Mouse (Mus musculus): ENCODE measurements around the gene Tmbim4.

The Tmbim4 gene

DNA sequence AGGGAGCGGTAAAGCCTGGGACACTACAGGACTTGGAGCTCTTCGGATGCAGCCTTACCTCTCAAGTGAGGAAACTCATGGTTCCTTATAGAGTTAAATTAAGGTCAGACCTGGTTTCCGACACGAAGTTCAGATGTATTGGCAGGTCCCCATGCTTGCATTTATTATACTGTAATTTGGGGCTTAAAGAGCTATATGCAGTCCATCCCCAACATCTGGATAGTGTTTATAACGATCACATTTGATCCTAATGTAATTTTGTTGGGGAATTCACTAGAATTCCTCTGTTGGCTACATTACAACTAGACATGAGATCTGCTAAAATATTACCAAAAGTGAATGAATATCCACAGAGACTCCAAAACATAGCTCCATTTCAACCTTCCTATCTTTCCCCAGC, 44.3 kb downstream of the Tmbim4 start:
- DNase-seq (ENCODE audit: low spot score): no peak

DNA sequence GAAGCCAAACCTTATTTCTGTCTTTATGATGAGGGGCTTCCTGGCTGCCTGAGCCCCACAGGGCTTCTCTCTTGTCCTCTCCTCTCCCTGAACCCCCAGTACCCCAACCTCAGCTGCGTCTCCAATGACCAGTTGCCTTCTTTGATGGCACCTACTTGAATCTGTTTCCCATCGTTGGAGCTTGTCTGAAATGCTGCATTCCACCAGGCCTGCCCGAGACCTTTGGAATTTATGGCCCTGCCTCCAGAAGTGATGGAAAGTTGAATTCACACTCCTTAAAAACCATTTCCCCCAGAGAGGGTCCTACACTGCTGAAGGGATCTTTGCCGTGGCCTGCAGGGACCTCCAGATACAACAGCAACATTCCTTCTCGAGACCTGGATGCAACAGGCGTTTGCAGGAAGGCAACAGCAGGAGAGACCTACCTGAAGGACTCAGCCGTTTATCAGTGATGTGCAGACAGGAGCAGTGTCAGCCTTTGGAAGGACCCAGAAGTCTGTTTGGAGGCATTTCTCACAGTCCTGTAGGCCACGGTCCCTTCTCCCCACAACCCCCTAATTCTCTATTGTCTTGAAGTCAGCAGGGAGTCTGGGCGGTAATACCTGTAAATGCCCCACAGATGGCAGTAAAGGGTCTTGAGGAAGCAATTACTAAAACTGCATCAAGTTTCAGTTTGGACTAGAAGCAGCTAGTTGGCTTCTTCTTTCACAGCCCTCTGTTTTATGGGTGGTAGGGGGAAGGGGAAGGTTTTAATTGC, 45.8 kb downstream of the Tmbim4 start:
- peak; percentile 43 for DNase-seq (ENCODE audit: low spot score)

- DNase-seq (ENCODE audit: low spot score): no peak
These were observed 49.7 kb downstream of the Tmbim4 start for GRCm38 (mm10) chr10:120250911-120251683.

GRCm38 (mm10) chr10:120251791-120252190, 50.4 kb downstream of the Tmbim4 start:
- DNase-seq (ENCODE audit: low spot score): no peak

GRCm38 (mm10) chr10:120252800-120253199, 51.4 kb downstream of the Tmbim4 start:
- no peak for DNase-seq (ENCODE audit: low spot score)

- DNase-seq (ENCODE audit: low spot score): peak; percentile 50
These were observed 55.8 kb downstream of the Tmbim4 start for GRCm38 (mm10) chr10:120257231-120257630.

DNA sequence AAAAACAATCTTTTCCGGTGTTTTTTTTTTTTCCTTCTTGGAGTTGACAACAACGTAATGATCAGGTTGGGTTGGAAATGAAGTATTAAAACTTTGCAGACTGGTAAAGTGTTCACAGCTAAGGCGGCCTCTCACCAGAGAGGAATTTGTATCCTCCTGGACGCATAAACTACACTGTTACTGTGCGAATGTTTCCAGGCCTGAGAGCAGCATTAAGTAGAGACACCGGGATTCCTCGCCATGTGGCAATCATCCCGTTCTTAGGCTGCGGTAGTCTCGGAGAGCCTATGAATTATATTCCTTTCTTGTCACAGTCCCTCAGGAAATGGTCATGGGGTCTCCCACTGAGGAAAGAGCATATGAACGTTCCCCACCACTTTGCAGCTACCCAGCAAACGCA, 66.4 kb downstream of the Tmbim4 start:
- DNase-seq (ENCODE audit: low spot score): no peak

DNA sequence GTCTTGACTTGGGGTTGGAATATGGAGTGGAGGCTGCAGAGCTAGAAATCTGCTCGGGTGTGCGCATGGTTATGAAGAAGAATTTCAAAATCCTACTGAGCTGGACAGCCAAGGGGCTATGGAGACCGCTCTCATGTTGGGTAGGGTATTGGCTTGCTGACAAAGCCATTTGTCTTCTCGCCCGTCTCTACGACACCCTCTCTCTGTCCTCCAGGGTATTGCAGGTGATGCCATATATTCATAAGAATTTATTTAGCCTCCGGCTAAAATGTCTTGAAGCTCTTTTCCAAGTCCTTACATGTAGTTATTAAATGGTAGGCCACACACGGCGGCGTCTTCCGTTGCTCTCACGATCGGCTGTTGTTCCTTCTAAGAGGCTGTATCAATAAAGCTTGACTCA, 68.6 kb downstream of the Tmbim4 start:
- DNase-seq (ENCODE audit: low spot score): no peak

GRCm38 (mm10) chr10:120270777-120271176, 69.4 kb downstream of the Tmbim4 start:
- peak; percentile 45 for DNase-seq (ENCODE audit: low spot score)

DNA sequence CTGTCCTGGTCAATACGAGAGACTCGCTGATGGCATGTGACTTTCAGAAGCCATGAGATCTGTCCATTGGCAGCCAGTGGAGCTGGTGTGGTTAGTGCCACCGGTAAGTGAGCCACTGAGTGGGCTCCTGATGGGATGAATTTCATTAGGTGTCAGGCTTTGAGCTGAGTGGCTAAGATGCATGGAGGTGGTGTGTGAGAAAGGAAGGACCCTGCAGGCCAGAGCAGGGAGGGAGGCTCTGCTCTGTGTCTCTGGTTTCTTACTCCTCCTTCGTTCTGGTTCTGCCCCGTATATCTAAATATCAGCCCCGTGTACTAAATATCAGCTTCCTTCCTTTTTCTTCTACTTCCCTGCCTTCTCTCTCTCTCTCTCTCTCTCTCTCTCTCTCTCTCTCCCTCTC, 69.9 kb downstream of the Tmbim4 start:
- no peak for DNase-seq (ENCODE audit: low spot score)

- DNase-seq (ENCODE audit: low spot score): no peak
These were observed 70.5 kb downstream of the Tmbim4 start for GRCm38 (mm10) chr10:120271879-120272269.

DNA sequence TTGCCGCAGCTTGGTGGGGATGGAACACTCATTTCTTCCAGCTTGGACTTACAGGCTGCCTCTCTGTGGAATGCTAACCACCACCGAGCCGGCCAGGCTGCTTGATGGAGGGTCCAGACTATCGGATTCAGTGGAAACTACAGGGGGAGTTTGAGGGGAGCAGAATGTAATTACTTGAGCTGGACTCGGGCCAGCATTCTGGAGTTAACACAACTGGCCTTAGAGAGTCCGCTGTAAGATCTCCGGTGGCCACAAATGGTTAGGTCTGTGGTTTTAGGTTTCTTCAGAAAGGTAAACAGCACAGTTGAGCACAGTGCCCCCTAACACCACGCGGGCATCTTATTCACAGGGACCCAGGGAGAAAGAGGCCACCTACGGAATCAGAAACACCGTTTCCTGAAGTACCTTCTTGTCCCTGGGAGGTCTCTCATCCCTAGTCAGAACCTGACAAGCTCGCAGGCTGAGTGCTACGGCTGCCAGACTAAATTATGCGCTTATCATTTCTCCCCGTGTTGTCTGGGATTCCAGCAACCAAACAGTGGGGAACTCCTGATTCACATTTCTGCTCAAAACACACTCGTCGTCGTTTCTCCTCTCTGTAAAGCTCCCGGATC, 71.0 kb downstream of the Tmbim4 start:
- DNase-seq (ENCODE audit: low spot score): no peak

- DNase-seq (ENCODE audit: low spot score): no peak
These were observed 71.9 kb downstream of the Tmbim4 start for GRCm38 (mm10) chr10:120273335-120273734.
